Mouse (Mus musculus) liver, embryonic 12.5 days (tissue): ENCODE data around the gene Tesk1. TPM values are rescaled to one million over a fixed set of nuclear protein-coding genes. Genes with fewer than 3 reads are reported as not detected.
"Not testable (repeated sequence)": the region's sequence is repeated elsewhere in the genome, so short reads cannot be mapped to it uniquely, and the experiment has no call there.

Source experiments
- ATAC-seq: fragments of 200-750 bp; cut with Nextera tagmentation; 2 replicates; pipeline ENCODE4 v1.8.0; 2017; ENCODE audit warnings: moderate number of reproducible peaks, mild to moderate bottlenecking, moderate library complexity
- H3K27ac ChIP-seq: fragments of 300-500 bp; sonication (generic); 2 replicates; pipeline ENCODE4 v1.5.1; 2016; ENCODE audit warnings: mild to moderate bottlenecking
- H3K27me3 ChIP-seq: fragments of 300-500 bp; sonication (generic); replicated peaks from 2 replicates; pipeline ENCODE4 v1.6.1; 2016; ENCODE audit warnings: mild to moderate bottlenecking, moderate library complexity
- H3K36me3 ChIP-seq: fragments of 300-500 bp; sonication (generic); 2 replicates; pipeline ENCODE4 v1.6.1; 2016; ENCODE audit warnings: mild to moderate bottlenecking, moderate library complexity
- H3K4me1 ChIP-seq: fragments of 300-500 bp; sonication (generic); 2 replicates; pipeline ENCODE4 v1.6.1; 2016
- H3K4me2 ChIP-seq: fragments of 300-500 bp; sonication (generic); 2 replicates; pipeline ENCODE4 v1.6.1; 2016; ENCODE audit warnings: mild to moderate bottlenecking, moderate library complexity
- H3K4me3 ChIP-seq: fragments of 300-500 bp; sonication (generic); 2 replicates; pipeline ENCODE4 v1.5.1; 2016; ENCODE audit warnings: mild to moderate bottlenecking, moderate library complexity
- H3K9ac ChIP-seq: fragments of 300-500 bp; sonication (generic); 2 replicates; pipeline ENCODE4 v1.6.1; 2016; ENCODE audit warnings: mild to moderate bottlenecking, moderate library complexity
- H3K9me3 ChIP-seq: fragments of 300-500 bp; sonication (generic); replicated peaks from 2 replicates; pipeline ENCODE4 v1.6.1; 2016; ENCODE audit warnings: mild to moderate bottlenecking, moderate library complexity
- WGBS: fragments of 180-500 bp; shearing (Covaris S2); methylation state at CpG from one replicate; pipeline ENCODE4 v1.1.7; 2016; ENCODE audit not compliant: insufficient replicate concordance; 5-methylcytosine and 5-hydroxymethylcytosine counted together
- polyA plus RNA-seq: library from polyadenylated mRNA; unstranded; fragments of >200 nt; fragmentation: Nextera tagmentation; extraction: Ambion mirVana; gene quantifications from 2 replicates; pipeline ENCODE4 v1.2.1, GENCODE M21; 2016

Gene Tesk1
- polyA plus RNA-seq, 1 experiment from 2014 or later = 2.8 TPM

DNA sequence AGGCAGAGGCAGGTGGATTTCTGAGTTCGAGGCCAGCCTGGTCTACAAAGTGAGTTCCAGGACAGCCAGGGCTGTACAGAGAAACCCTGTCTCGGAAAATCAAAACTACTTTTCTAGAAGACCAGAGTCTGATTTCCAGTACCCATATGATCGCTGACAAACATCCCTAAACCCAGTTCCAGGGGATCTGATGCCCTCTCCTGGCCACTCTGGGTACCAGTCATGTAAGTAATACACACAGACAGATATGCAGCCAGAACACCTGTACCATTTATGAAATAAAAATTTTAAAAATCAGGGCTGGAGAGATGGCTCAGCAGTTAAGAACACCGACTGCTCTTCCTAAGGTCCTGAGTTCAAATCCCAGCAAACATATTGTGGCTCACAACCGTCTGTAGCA, 43.9 kb downstream of the Tesk1 start:
- not testable (repeated sequence) for H3K27me3 ChIP-seq, H3K27ac ChIP-seq, H3K9me3 ChIP-seq, H3K9ac ChIP-seq, H3K4me3 ChIP-seq, ATAC-seq, H3K36me3 ChIP-seq, H3K4me2 ChIP-seq
- WGBS = 75% methylated on average over 5 of the region's 5 CpGs
- H3K4me1 ChIP-seq = peaks cover 14% of the 10 kb centered on the region

DNA sequence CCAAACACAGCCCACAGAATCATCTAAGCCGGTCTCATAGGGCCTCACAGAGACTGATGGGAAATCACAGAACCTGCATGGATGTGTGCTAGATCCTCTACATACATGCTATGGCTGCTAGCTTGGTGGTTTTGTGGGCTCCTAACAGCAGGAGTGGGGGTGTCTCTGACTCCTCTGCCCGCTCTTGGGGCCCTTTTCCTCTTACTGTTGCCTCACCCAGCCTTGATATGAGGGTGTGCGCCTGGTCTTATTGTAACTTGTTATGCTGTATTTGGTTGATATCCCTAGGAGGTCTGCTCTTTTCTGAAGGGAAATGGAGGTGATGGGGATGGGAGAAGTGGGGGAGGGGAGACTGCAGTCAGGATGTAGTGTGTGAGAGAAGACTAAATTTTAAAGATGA, 47.9 kb downstream of the Tesk1 start:
- Histone ChIP-seq H3K9me3 (no peaks in the 10 kb centered on the region), H3K9ac (no peak overlapping the region), H3K27me3 (no peaks in the 10 kb centered on the region), H3K4me2 (no peak overlapping the region), H3K27ac (no peak overlapping the region), H3K4me3 (no peak overlapping the region), H3K4me1 (peaks cover 38% of the 10 kb centered on the region), H3K36me3 (no peaks in the 10 kb centered on the region)
- 82% methylated on average over 3 of the region's 3 CpGs for WGBS
- no peak for ATAC-seq

DNA sequence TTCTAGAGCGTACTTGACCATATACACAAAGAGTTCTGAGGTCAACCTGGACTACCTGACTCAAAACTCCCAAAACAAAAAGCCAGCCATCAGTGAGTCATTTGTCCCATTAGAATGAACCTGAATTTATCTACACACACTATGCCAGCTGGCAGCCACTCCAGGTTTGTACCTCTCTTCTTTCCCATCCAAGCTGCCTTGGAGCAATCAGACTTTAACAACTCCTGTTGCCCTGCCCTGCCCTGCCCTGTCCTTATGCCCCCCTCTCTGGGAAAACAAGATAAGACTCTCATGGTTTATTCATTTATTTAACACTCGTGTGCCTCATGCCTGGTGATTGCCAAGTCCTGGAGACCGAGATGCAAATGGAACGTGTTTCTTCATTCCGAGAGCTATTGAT, 49.1 kb downstream of the Tesk1 start:
- Histone ChIP-seq H3K4me3 (no peak overlapping the region), H3K9ac (no peak overlapping the region), H3K4me1 (peaks cover 50% of the 10 kb centered on the region), H3K27me3 (no peaks in the 10 kb centered on the region), H3K27ac (peak overlapping the region; percentile 40; the same call in 1 of the 2 replicates), H3K36me3 (peaks cover 11% of the 10 kb centered on the region), H3K4me2 (peak overlapping the region; percentile 13), H3K9me3 (no peaks in the 10 kb centered on the region)
- no peak for ATAC-seq
- WGBS = 71% methylated on average over 5 of the region's 5 CpGs

DNA sequence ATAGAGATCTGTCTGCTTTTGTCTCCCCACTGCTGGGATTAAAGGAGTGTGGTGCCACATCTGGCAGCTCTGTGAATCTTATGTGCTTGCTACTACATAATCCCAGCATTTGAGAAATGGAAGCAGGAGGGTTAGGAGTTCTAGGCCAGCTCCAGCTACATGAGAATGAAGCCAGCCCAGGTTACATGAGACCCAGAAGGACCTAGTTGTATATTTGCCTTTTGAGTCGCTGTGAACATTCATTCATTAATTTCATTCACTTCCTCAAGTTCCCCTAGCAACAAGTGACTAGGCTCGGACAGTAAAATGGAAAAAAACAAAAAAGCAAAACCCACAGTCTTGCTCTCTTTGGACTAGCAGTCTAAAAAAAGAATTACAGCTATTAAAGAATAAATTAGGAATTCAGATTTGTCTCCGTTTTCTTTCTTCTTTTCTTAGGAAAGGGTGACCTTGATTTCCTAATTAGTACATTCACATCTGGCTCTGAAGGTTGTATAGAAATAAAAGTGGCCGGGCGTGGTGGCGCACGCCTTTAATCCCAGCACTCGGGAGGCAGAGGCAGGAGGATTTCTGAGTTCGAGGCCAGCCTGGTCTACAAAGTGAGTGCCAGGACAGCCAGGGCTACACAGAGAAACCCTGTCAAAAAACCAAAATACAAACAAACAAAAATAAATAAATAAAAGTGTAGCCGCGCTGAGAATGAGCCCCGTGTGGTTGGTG, 50.5 kb downstream of the Tesk1 start:
- Histone ChIP-seq H3K9me3 (no peaks in the 10 kb centered on the region), H3K4me3 (peak overlapping the region; percentile 88), H3K4me2 (peak overlapping the region; percentile 88), H3K27me3 (no peaks in the 10 kb centered on the region), H3K9ac (0 out of 2 replicates have a peak overlapping the region, but pooled peaks have one; percentile 17), H3K36me3 (peaks cover 25% of the 10 kb centered on the region), H3K4me1 (peaks cover 58% of the 10 kb centered on the region), H3K27ac (peak overlapping the region; percentile 89)
- no peak for ATAC-seq
- 39% methylated on average over 12 of the region's 12 CpGs for WGBS

DNA sequence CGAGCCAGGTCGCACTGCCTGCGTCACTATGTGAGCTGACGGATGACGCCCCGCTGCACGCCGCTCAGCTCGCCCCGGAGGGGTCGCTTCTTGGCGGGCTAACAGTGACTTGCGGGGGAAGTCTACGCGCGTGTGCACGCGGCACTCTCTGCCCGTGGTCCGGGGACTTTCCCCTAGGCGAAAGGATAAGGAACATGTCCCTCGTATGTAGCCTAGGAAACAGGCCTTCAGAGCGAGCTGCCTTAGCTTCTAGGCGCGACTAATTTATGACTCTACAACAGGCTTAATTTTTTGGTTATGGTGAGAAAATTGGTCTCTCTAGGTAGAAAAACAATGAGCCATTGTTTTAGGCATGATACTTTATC, 51.1 kb downstream of the Tesk1 start, which contains the start of gene Ccdc107:
TSS of gene Ccdc107 (plus strand) at position 80 of the 365 bp plus-strand sequence.
- Histone ChIP-seq H3K4me1 (peaks cover 63% of the 10 kb centered on the region), H3K4me2 (peak within 1 kb of the TSS; percentile 88), H3K27ac (peak within 1 kb of the TSS; percentile 89), H3K36me3 (peaks cover 31% of the 10 kb centered on the region), H3K9me3 (no peaks in the 10 kb centered on the region), H3K9ac (peak within 1 kb of the TSS; percentile 90), H3K4me3 (peak within 1 kb of the TSS; percentile 88), H3K27me3 (no peaks in the 10 kb centered on the region)
- under 1% methylated on average over 25 of the region's 25 CpGs for WGBS
- peak; percentile 98 for ATAC-seq

DNA sequence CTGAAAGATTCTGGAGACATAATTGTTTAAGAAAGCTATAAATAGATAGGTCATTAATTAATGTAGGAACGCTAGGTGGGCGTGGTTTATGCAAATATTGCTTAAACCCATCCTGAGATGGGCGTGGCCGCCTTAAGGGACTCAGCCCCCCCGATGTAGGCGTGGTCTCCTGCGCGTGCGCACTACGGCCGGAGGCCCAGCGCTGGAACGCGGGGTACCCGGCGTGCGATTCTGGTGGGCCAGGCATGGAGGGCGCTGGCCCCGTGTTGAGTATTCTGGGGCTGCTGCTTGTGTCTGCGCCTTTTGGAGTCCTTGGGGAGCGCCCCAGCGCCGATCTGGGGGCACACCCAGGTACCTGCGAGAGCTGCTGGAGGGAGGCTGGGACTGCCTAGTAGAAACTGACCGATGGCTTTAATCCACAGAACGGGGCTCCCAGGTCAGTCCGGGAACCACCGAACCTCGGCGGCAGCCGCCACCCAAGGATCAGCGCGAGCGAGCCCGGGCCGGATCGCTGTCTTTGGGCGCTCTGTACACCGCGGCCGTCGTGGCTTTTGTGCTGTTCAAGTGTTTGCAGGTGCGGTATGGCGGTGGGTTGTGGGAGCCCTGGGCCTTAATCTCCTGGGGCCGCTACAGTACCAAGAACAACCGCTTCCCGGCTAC, 51.6 kb downstream of the Tesk1 start:
- ATAC-seq = peak; percentile 82
- H3K36me3 ChIP-seq = peaks cover 36% of the 10 kb centered on the region
- H3K4me2 ChIP-seq = peak overlapping the region; percentile 88
- H3K4me3 ChIP-seq = peak overlapping the region; percentile 88
- WGBS = under 1% methylated on average over 47 of the region's 47 CpGs
- no peaks in the 10 kb centered on the region for H3K9me3 ChIP-seq
- no peaks in the 10 kb centered on the region for H3K27me3 ChIP-seq
- peaks cover 68% of the 10 kb centered on the region for H3K4me1 ChIP-seq
- H3K27ac ChIP-seq = peak overlapping the region; percentile 89
- H3K9ac ChIP-seq = peak overlapping the region; percentile 90

- Histone ChIP-seq H3K4me3 (peak overlapping the region; percentile 88), H3K27ac (peak overlapping the region; percentile 89), H3K4me2 (peak overlapping the region; percentile 88), H3K4me1 (peaks cover 71% of the 10 kb centered on the region), H3K9ac (peak overlapping the region; percentile 90), H3K9me3 (no peaks in the 10 kb centered on the region), H3K27me3 (no peaks in the 10 kb centered on the region), H3K36me3 (peaks cover 36% of the 10 kb centered on the region)
- no peak for ATAC-seq
- WGBS = 1% methylated on average over 9 of the region's 9 CpGs
These were observed 52.1 kb downstream of the Tesk1 start for GRCm38 (mm10) chr4:43493846-43494240.

DNA sequence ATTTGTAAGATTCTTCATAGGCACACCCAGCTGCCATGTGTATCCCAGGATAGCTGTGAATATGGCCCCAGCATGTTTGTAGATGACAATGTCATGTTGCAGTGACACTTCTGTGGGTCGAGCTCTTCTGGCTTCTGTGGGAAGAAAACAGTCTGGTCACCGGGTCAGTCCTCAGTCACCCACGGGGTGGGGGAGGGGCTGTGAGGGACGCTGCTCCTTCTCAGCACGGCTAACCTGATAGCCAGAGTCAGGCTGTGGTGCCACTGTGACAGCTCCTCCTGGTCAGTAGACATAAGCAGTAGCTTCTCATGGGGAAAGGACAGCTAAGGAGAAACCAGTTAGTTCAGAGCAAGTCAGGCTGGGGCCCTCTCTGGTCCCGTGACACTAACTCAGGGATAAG, 54.8 kb downstream of the Tesk1 start:
- Histone ChIP-seq H3K9me3 (no peaks in the 10 kb centered on the region), H3K9ac (no peak overlapping the region), H3K4me1 (peaks cover 67% of the 10 kb centered on the region), H3K36me3 (peaks cover 36% of the 10 kb centered on the region), H3K27me3 (no peaks in the 10 kb centered on the region), H3K4me3 (no peak overlapping the region), H3K27ac (no peak overlapping the region), H3K4me2 (no peak overlapping the region)
- ATAC-seq = no peak
- 65% methylated on average over 6 of the region's 6 CpGs for WGBS

GRCm38 (mm10) chr4:43497405-43497804, 55.7 kb downstream of the Tesk1 start:
- Histone ChIP-seq H3K27ac (no peak overlapping the region), H3K9ac (peak overlapping the region; percentile 88), H3K36me3 (peaks cover 36% of the 10 kb centered on the region), H3K4me3 (peak overlapping the region; percentile 79), H3K4me2 (peak overlapping the region; percentile 82), H3K4me1 (peaks cover 61% of the 10 kb centered on the region), H3K27me3 (no peaks in the 10 kb centered on the region), H3K9me3 (no peaks in the 10 kb centered on the region)
- 85% methylated on average over 8 of the region's 8 CpGs for WGBS
- no peak for ATAC-seq

Other genes with a start within 250 kb of the Tesk1 start
- 0.07 and 0.27 TPM in 2 replicates for gene Atp8b5, start 174.8 kb upstream of the Tesk1 start, polyA plus RNA-seq
- gene Rusc2, start 60.0 kb upstream of the Tesk1 start, polyA plus RNA-seq = 1.7 and 1.9 TPM in 2 replicates
- gene Fam166b, start 12.8 kb upstream of the Tesk1 start, polyA plus RNA-seq = not detected in 2 replicates
- 1.1 TPM in 2 replicates for gene Cd72, start 12.7 kb downstream of the Tesk1 start, polyA plus RNA-seq
- not detected in 2 replicates for gene Sit1, start 41.8 kb downstream of the Tesk1 start, polyA plus RNA-seq
- gene Ccdc107, start 51.0 kb downstream of the Tesk1 start, polyA plus RNA-seq = 38.3 and 40.0 TPM in 2 replicates
- 32.6 and 35.8 TPM in 2 replicates for gene Arhgef39, start 57.8 kb downstream of the Tesk1 start, polyA plus RNA-seq
- gene Car9, start 65.0 kb downstream of the Tesk1 start, polyA plus RNA-seq = 1.2 and 1.3 TPM in 2 replicates
- gene Tpm2, start 81.8 kb downstream of the Tesk1 start, polyA plus RNA-seq = 27.9 and 29.9 TPM in 2 replicates
- 17.9 and 19.7 TPM in 2 replicates for gene Creb3, start 120.4 kb downstream of the Tesk1 start, polyA plus RNA-seq
- gene Tln1, start 120.8 kb downstream of the Tesk1 start, polyA plus RNA-seq = 73.3 and 75.5 TPM in 2 replicates
- gene Rgp1, start 136.8 kb downstream of the Tesk1 start, polyA plus RNA-seq = 17.4 and 18.0 TPM in 2 replicates
- 23.5 and 23.6 TPM in 2 replicates for gene Gba2, start 136.9 kb downstream of the Tesk1 start, polyA plus RNA-seq
- 1.1 TPM in 1 of 2 replicates, not detected in the other for gene Msmp, start 142.6 kb downstream of the Tesk1 start, polyA plus RNA-seq
- gene Npr2, start 190.0 kb downstream of the Tesk1 start, polyA plus RNA-seq = 1.5 and 2.1 TPM in 2 replicates
- gene Spag8, start 211.7 kb downstream of the Tesk1 start, polyA plus RNA-seq = 0.20 and 0.36 TPM in 2 replicates
- 59.8 and 66.1 TPM in 2 replicates for gene Hint2, start 214.5 kb downstream of the Tesk1 start, polyA plus RNA-seq
- gene Tmem8b, start 227.0 kb downstream of the Tesk1 start, polyA plus RNA-seq = 0.44 and 0.53 TPM in 2 replicates
- gene Fam221b, start 227.2 kb downstream of the Tesk1 start, polyA plus RNA-seq = 1.5 and 1.8 TPM in 2 replicates